Mouse (Mus musculus): ENCODE results near the gene Slc27a5.

Gene Slc27a5

DNA sequence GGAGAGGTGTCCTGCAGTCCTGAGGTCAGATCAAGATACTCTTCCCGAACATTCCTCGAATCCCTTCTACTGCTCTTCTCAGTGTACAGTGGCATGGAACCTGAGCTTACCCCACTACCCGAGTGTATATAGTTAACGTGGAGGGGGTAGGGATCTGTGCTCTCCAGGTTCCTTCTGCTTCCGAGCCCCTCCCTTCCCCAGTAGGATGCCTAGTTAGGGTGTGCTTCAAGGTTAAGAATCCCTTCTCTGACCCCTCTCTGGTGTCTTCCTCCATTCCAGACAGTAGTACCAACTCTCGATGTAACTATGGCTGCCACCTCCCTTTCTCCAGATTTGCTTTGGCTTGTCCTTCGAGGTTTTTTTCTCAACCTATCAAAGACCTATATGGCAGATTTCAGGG is 17.7 kb downstream of the Slc27a5 start:
- no peak for DNase-seq

DNA sequence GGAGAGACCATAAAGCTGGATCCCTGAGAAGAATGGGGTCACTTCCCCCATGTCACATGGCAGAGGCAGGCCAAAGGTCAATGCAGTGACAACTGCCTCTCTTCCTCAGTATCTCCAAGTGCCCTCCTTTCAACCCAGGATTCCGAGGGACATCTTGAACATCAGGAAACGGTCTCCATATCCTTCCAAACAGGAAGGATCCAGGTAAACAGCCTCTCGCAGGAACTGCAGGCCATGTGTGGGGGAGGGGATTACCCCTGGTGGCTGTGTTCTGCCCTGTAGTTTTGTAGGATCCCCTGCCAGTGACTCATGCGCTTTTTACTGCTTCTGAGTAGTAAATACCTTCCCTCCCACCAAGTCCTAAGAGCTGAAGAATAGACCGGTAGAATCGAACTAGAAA is 18.2 kb downstream of the Slc27a5 start:
- DNase-seq = no peak

DNA sequence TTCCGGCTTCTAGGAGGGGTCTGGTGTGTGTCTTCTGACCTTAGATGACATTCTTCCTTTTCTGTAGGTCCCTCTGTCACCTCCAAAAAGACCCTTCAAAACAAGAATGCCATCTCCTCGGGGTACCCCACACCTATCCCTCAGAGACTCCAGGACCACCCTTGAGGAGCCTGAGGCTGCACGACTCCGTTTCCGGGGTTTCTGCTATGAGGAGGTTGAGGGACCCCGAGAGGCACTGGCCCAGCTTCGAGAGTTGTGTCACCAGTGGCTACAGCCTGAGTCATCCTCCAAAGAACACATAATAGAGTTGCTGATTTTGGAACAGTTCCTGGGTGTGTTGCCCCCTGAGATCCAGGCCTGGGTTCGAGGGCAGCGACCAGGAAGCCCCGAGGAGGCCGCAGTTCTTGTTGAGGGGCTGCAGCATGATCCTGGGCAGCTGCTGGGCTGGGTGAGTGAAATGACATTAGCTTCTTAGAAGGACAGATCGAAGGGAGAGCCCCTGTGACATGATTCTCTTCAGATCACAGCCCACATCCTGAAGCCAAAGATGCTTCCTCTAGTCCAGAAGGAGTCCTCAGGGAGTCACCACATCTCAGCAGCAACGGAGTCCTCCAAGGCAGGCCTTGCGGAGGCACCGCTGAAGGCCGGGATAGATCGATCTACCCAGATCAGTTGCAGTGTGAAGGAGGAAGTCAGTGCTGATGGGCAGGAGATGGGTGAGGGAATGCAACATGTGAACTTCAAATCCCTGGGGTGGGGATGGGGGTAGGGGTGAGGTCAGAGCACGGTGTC is 18.9 kb downstream of the Slc27a5 start:
- peak; percentile 39 for DNase-seq

DNA sequence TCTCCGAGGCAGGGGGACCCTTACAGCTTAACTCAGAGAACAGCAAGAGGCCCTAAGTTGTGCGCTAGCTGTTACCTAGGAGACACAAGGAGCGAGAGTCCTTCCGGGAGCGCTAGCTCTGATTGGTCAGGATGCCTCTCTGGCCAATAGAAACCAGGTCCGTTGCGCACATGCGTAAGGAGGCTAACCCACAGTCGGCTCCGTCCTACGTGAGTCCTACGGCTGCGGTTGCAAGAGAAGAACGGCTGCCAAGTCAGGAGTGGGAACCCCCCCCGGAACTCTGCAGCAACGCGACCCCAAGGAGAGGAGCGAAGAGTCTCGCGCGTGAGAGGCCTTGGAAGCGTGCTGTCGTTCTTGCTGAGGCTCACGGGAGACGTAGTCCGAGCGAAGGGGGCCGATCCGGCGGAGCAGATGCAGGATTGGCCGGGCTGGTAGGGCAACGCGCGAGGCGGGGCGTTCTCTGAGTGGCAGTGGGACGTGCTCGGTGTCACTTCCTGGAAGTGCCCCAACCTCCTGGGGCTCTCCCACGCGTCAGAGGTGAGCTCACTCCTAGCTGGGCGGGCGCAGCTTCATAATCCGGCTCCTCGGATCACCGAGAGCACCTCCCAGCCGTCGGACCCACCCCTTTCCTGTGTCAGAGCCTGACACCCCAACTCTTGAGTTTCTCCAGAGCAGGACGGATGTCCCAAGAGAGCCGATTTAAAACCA is 20.2 kb downstream of the Slc27a5 start, which contains the start of gene Zfp446:
Gene Zfp446, plus strand, starts transcription at position 167 of the 708 bp plus-strand sequence.
- peak; percentile 99 for DNase-seq

DNA sequence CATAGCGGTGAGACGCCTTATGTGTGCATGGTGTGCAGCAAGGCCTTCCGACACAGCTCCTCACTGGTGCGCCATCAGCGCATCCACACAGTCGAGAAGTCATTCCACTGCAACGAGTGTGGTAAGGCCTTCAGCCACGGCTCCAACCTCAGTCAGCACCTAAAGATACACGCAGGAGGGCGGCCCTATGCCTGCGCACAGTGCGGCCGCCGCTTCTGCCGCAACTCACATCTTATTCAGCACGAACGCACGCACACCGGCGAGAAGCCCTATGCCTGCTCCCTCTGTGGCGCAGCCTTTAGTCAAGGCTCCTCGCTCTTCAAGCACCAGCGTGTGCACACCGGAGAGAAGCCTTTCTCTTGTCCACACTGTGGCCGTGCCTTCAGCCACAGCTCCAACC is 27.1 kb downstream of the Slc27a5 start:
- DNase-seq = no peak

DNA sequence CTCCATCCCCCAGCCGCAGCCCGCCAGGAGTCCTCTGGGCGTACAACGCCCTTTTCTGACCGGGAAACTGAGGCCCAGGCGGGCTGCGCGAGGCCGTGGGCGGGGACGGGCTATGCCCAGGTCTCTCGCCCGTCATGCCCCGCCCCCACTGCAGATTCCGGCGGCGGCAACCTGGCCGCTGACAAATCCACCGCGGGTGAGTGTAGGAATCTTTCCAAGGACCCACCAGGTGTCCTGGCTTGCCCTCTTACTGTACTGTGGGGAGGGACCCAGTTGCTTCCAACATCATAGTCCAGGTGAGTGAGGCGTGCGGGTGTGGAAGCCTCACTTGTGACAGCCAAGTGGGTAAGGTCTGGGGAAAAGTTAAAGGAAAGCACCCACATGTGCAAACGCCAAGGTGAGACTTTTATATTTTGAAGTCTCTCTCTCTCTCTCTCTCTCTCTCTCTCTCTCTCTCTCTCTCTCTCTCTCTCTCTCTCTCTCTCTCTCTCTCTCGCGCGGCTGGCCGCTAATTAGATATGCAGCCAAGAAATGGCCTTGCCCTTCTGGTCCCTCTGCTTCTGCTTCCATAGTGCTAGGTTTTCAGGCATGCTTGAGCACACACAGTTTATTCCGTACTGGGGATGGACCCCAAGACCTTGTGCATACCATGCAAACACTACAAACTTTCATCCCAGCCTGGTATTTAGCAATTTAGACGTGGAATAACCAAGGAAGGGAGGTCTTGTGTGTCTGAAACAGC is 31.7 kb downstream of the Slc27a5 start:
- DNase-seq = peak; percentile 85

DNA sequence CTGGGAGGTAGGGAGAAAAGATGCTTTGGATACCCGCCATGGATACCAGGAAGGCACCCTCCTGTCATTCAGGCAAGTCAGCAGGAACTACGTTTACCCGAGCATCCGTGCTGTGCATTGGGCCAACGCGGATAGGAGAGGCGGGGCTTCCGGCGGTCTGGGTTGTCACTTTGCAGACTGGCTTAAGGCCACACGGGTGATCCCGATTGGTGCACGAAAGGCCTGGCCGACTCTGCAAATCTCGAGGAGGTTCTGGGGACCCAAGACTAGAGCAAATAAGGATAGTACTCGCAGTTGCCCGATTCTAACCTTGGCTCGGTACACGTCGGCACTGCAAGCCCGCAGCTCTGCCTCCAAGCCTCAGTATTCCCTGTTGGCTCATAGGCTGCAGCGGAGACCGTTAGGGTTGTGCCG is 32.3 kb downstream of the Slc27a5 start, which contains the start of gene Zfp324:
Gene Zfp324, plus strand, starts transcription at position 161 of the 414 bp plus-strand sequence.
- DNase-seq = peak; percentile 88

DNA sequence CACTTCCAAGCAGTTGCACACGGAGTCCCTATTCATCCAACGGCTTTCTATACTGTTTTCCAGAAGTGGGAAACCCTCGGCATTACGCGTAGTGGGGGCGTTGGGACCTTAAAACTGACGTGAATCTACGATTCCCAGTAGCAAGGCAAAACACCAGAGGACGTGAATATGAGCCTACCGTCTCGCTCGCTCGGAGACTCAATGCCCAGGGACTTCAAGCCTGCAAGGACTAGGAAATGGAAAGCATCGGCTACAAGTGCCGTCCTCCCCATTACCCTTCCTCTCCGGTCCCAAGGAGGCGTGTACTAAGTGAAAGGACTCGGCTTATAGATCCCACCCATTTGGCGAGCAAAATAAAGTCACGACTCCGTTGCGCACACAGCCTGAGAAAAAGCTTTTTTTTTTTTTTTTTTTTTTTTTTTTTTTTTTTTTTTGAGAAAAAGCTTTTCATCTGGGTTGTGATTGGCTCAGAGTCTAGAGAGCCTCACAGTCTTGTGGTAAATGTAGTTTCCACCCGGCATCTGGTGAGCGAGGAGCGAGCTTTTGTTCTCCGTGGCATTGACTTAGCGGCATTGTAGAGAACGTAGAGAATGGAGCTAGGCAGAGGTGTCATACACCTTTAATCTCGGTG is 36.4 kb downstream of the Slc27a5 start:
- DNase-seq = no peak

DNA sequence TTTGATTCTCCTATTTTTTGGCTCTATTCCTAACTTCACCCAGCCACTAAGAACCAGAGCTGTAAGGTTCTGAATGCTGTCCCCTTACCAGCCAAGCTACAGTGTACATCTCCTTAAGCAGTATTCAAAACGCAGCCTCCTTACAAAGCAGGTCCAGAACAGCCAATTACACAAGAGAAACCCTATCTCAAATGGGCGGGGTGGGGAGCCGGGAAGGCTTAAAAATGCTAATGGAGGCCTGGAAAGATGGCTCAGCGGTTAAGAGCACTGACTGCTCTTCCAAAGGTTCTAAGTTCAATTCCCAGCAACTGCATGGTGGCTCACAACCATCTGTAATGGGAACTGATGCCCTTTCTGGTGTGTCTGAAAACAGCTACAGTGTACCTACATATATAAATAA is 38.3 kb downstream of the Slc27a5 start:
- DNase-seq = no peak

DNA sequence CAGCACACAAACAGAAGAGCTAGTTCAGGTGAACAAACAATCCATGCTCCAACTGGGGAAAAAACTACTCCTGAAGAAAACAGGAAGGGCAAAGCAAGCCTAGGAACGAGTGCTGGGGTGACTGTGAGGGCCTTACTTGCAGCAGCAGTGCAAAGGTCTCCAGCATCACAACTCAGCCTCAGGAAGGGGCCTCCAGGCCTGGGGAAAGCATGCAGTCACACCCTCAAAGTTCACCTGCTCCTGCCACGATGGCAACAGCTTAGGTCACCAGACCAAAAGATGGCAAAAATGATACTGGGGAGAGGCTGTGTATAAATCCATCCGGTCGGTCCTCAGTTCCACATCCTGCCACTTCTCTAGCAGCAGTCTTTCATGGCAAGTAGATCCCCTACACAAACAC is 39.0 kb downstream of the Slc27a5 start:
- DNase-seq = no peak

DNA sequence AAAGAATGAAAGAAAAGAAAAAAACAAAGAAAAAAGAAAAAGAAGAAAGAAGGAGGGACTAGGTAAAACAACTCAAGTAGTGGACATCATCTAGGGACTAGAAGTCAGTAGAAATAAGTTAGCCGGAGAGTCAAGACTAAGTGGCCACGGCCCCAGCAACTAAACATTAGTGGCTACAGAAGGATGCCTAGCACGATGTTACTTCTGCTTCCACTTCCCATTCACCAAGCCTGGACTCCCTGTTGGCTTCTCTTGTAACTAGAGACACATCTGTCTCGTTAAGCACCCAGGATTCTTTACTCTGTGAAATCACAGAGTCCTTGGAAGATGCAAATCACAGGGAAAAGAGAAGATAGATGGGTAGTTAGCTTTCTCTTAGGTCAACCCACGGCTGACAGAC is 40.5 kb downstream of the Slc27a5 start:
- DNase-seq = no peak

DNA sequence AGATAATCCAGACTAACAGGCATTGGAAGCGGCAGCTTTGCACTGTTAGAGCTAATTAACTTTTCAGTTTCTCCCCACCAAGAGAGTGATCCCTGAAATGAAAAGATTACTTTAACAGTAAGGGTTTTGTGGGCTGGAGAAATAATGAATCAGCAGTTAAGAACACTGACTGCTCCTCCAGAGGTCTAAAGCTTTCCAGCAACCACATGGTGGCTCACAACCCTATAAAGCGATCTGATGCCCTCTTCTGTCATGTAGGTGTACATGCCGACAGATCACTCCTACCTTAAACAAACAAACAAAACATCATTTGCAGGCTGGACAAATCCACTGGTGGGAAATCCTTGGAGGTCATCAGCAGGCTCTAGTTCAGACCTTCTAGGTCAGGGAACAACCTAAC is 43.1 kb downstream of the Slc27a5 start:
- DNase-seq = no peak

DNA sequence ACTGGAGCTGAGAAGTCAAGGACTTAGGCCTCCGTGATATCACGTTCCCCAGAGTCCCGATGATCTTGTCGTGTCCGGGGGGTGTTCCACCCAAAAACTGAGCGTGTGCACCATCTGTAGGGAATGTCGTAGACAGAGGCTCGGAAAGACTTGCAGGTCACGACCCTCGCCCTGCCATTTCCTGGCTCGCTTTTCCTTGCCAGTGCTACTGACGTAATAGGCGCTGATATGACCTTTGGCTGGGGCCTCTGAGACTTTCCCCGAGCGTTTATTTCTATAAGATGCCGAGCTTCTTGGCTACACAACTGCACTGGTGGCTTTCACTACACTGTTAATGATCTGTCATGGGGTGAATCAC is 48.1 kb downstream of the Slc27a5 start:
- no peak for DNase-seq

DNA sequence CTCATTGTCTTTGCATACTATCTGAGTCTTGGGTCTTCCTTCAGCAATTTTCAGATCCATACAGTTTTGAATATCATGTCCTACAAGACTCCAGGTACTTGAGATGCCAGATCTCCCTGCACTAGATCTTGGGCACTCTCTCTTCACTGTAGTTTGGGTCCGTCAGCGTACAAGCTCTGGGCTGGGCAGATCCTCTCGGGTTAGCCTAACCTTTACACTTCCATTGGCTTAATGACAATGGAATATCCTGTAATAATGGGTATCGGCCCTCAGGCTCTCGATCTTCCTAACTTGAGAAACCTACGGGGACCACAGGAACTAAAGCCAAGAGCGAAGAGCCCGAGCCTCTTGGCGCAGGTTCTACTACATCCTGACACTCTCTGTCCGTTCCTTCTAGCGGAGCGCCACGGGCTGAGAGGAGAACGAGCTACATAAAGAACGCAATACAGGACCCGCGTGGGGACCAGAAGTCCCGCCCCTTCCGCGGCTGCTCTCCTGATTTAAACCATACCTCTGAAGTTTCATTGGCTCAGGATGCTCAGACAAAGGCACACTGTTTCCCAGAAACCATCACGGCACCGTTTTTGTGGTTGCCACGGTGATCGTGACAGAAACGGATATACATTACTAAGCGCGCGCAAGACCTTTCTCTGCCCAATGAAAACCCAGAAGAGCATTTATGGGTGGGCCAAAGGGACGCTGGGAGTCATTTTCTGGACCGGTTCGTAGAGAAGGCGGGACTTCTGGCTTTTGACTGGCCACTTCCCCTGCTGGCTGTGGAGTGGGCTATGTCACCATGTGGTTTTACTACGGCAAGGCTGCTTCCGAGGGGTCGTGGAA is 48.7 kb downstream of the Slc27a5 start:
- peak; percentile 92 for DNase-seq

DNA sequence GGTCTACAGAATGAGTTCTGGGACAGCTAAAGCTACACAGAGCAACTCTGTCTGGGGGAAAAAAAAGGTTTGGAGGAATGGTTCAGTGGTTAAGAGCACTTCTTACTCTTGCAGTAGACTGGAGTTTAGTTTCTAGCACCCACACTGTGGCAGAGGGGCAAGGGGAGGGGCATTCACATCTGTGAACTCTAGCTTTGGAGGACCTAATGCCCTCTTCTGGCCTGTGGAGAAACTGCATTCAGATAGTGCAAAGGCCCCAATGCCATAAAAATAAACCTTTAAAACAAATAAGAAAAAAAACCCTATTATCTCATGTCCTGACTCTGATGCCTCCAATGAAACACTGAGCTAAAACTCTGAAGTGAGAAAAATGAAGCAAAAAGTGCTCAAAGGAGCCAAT is 54.5 kb downstream of the Slc27a5 start:
- no peak for DNase-seq

DNA sequence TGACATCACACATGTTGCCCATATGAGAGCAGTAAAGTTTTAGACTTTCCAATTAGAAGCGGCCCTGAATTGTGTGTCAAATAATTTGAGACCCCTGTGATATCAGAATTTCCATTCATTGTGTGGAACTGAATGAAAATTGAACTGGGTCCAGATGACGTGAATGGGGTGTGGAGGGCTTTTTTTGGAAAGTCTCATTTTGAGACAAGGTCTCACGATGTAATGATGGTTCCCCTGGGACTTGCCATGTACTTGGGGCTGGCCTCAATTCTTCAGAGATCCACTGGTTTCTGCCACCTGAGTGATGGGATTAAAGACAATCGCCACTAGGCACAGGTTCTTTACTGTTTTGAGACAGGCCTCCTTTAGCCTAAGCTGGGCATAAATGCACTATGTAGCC is 57.4 kb downstream of the Slc27a5 start:
- no peak for DNase-seq

Measured in cerebellum, adult 11 months (tissue).